Mouse (Mus musculus) testis, adult 2 months (tissue): ENCODE data around the gene Sh3d21.

ENCODE experiments used
- CTCF ChIP-seq: fragments of 200-500 bp; IDR thresholded peaks from 2 replicates; pipeline ENCODE4 v1.5.1; 2012; ENCODE audit warnings: low read depth, mild to moderate bottlenecking, inconsistent platforms, low read length, moderate library complexity; ENCODE audit not compliant: control insufficient read depth, insufficient read depth, insufficient replicate concordance
- POLR2A ChIP-seq: fragments of 200-500 bp; IDR thresholded peaks from 2 replicates; pipeline ENCODE4 v1.6.1; 2012; ENCODE audit warnings: low read depth, mild to moderate bottlenecking, inconsistent platforms, low read length, moderate library complexity; ENCODE audit not compliant: control insufficient read depth

- TF ChIP-seq CTCF: no peak
- no peak for TF ChIP-seq POLR2A
Observed at GRCm38 (mm10) chr4:126146974-126147532, 16.2 kb downstream of the Sh3d21 start.
